Mouse (Mus musculus) kidney, postnatal 0 days (tissue): ENCODE measurements around the gene Elmo1. TPM values are rescaled to one million over a fixed set of nuclear protein-coding genes. Genes with fewer than 3 reads are reported as not detected.
A peak's percentile ranks its signal among the peaks of the same experiment; 100 is the strongest.

Source experiments
- ATAC-seq: fragments of 200-750 bp; cut with Nextera tagmentation; replicated peaks from 2 replicates; pipeline ENCODE4 v1.8.0; 2017; ENCODE audit warnings: low read depth, moderate number of reproducible peaks, moderate TSS enrichment, moderate library complexity; ENCODE audit not compliant: low FRiP score
- DNase-seq: peaks from one replicate; pipeline ENCODE4 v3.0.0-alpha.2; 2016; ENCODE audit warnings: low spot score
- H3K27ac ChIP-seq: fragments of 300-500 bp; sonication (generic); 2 replicates; pipeline ENCODE4 v1.5.1; 2014; ENCODE audit warnings: mild to moderate bottlenecking
- H3K27me3 ChIP-seq: fragments of 300-500 bp; sonication (generic); 2 replicates; pipeline ENCODE4 v1.6.1; 2014; ENCODE audit warnings: low read length, mixed read lengths; ENCODE audit not compliant: insufficient read depth
- H3K36me3 ChIP-seq: fragments of 300-500 bp; sonication (generic); 2 replicates; pipeline ENCODE4 v1.6.1; 2014; ENCODE audit warnings: low read length, mixed read lengths; ENCODE audit not compliant: insufficient read depth
- H3K4me1 ChIP-seq: fragments of 300-500 bp; sonication (generic); replicated peaks from 2 replicates; pipeline ENCODE4 v1.6.1; 2014; ENCODE audit warnings: antibody characterized with exemption, low read length, mixed read lengths; ENCODE audit not compliant: insufficient read depth
- H3K4me2 ChIP-seq: fragments of 300-500 bp; sonication (generic); 2 replicates; pipeline ENCODE4 v1.6.1; 2014; ENCODE audit warnings: mild to moderate bottlenecking, low read length, moderate library complexity, mixed read lengths
- H3K4me3 ChIP-seq: fragments of 300-500 bp; sonication (generic); replicated peaks from 2 replicates; pipeline ENCODE4 v1.5.1; 2014; ENCODE audit warnings: low read depth, low read length
- H3K9ac ChIP-seq: fragments of 300-500 bp; sonication (generic); 2 replicates; pipeline ENCODE4 v1.6.1; 2014; ENCODE audit warnings: low read depth, low read length
- H3K9me3 ChIP-seq: fragments of 300-500 bp; sonication (generic); replicated peaks from 2 replicates; pipeline ENCODE4 v1.6.1; 2016; ENCODE audit warnings: low read length, inconsistent platforms, mixed read lengths
- CTCF ChIP-seq: IDR thresholded peaks from 2 replicates; pipeline ENCODE4 v1.5.1; 2016; ENCODE audit warnings: antibody characterized with exemption, low read depth, mild to moderate bottlenecking, moderate library complexity
- WGBS: fragments of 180-500 bp; shearing (Covaris S2); extraction: QIAGEN DNeasy Blood & Tissue Kit; methylation state at CpG from one replicate; pipeline ENCODE4 v1.1.7; 2014; 5-methylcytosine and 5-hydroxymethylcytosine counted together
- polyA plus RNA-seq: library from polyadenylated mRNA; unstranded; fragments of >200 nt; fragmentation: Nextera tagmentation; extraction: Ambion mirVana; gene quantifications from 2 replicates; pipeline ENCODE4 v1.2.1, GENCODE M21; 2015

The Elmo1 gene
- polyA plus RNA-seq, 1 experiment from 2014 or later = 5.1 TPM

- no peak for ATAC-seq
- WGBS = 67% methylated on average over 3 of the region's 3 CpGs
- no peak for TF ChIP-seq CTCF
These were observed 314.1 kb downstream of the Elmo1 start for GRCm38 (mm10) chr13:20404530-20404929.

GRCm38 (mm10) chr13:20406470-20407213 is 316.2 kb downstream of the Elmo1 start:
- H3K27ac ChIP-seq = no peak overlapping the region
- H3K9ac ChIP-seq = no peak overlapping the region
- H3K4me3 ChIP-seq = no peak overlapping the region
- H3K4me2 ChIP-seq = no peak overlapping the region
- WGBS = 70% methylated on average over 11 of the region's 11 CpGs
- no peak for ATAC-seq
- H3K9me3 ChIP-seq = no peaks in the 10 kb centered on the region
- H3K27me3 ChIP-seq = no peaks in the 10 kb centered on the region
- no peaks in the 10 kb centered on the region for H3K36me3 ChIP-seq
- DNase-seq = no peak
- no peaks in the 10 kb centered on the region for H3K4me1 ChIP-seq
- no peak for TF ChIP-seq CTCF

More at GRCm38 (mm10) chr13:20404530-20404929, 314.1 kb downstream of the Elmo1 start:
- Histone ChIP-seq H3K36me3 (no peaks in the 10 kb centered on the region), H3K27me3 (no peaks in the 10 kb centered on the region), H3K9me3 (no peaks in the 10 kb centered on the region), H3K9ac (no peak overlapping the region), H3K27ac (no peak overlapping the region), H3K4me2 (no peak overlapping the region), H3K4me1 (no peaks in the 10 kb centered on the region), H3K4me3 (no peak overlapping the region)
- DNase-seq = no peak

- no peaks in the 10 kb centered on the region for H3K4me1 ChIP-seq
- no peaks in the 10 kb centered on the region for H3K36me3 ChIP-seq
- no peak overlapping the region for H3K4me2 ChIP-seq
- no peak overlapping the region for H3K9ac ChIP-seq
- no peaks in the 10 kb centered on the region for H3K27me3 ChIP-seq
- H3K4me3 ChIP-seq = no peak overlapping the region
- no peak for DNase-seq
- H3K27ac ChIP-seq = no peak overlapping the region
- WGBS = 88% methylated on average over 9 of the region's 9 CpGs
- H3K9me3 ChIP-seq = no peaks in the 10 kb centered on the region
- TF ChIP-seq CTCF = no peak
- ATAC-seq = no peak
These were observed 320.1 kb downstream of the Elmo1 start for GRCm38 (mm10) chr13:20410306-20411101.

- H3K9me3 ChIP-seq = no peaks in the 10 kb centered on the region
- H3K9ac ChIP-seq = no peak overlapping the region
- H3K4me3 ChIP-seq = no peak overlapping the region
- H3K4me1 ChIP-seq = no peaks in the 10 kb centered on the region
- H3K27me3 ChIP-seq = no peaks in the 10 kb centered on the region
- 45% methylated on average over 5 of the region's 5 CpGs for WGBS
- TF ChIP-seq CTCF = no peak
- H3K4me2 ChIP-seq = no peak overlapping the region
- DNase-seq (no peak), ATAC-seq (no peak)
- no peaks in the 10 kb centered on the region for H3K36me3 ChIP-seq
- no peak overlapping the region for H3K27ac ChIP-seq
These were observed 326.6 kb downstream of the Elmo1 start for GRCm38 (mm10) chr13:20416691-20417660.

- DNase-seq (no peak), ATAC-seq (no peak)
- Histone ChIP-seq H3K9ac (no peak overlapping the region), H3K27me3 (no peaks in the 10 kb centered on the region), H3K4me1 (no peaks in the 10 kb centered on the region), H3K27ac (no peak overlapping the region), H3K4me2 (no peak overlapping the region), H3K4me3 (no peak overlapping the region), H3K36me3 (no peaks in the 10 kb centered on the region), H3K9me3 (no peaks in the 10 kb centered on the region)
- 0 out of 2 replicates have a peak, but pooled peaks have one; percentile 20 for TF ChIP-seq CTCF
- 78% methylated on average over 6 of the region's 6 CpGs for WGBS
These were observed 340.6 kb downstream of the Elmo1 start for GRCm38 (mm10) chr13:20430998-20431397.
